Mouse (Mus musculus) kidney, postnatal 0 days (tissue): ENCODE measurements at regions not wholly inside any gene's neighbourhood (a gene's known extent, or its start where the extent isn't known, plus 50 kb on each side); places are given as distances from the start of the nearest gene placed in this dataset.

ENCODE experiments used
- ATAC-seq: fragments of 200-750 bp; cut with Nextera tagmentation; replicated peaks from 2 replicates; pipeline ENCODE4 v1.8.0; 2017; ENCODE audit warnings: low read depth, moderate number of reproducible peaks, moderate TSS enrichment, moderate library complexity; ENCODE audit not compliant: low FRiP score
- DNase-seq: peaks from one replicate; pipeline ENCODE4 v3.0.0-alpha.2; 2016; ENCODE audit warnings: low spot score
- H3K27ac ChIP-seq: fragments of 300-500 bp; sonication (generic); 2 replicates; pipeline ENCODE4 v1.5.1; 2014; ENCODE audit warnings: mild to moderate bottlenecking
- H3K27me3 ChIP-seq: fragments of 300-500 bp; sonication (generic); 2 replicates; pipeline ENCODE4 v1.6.1; 2014; ENCODE audit warnings: low read length, mixed read lengths; ENCODE audit not compliant: insufficient read depth
- H3K36me3 ChIP-seq: fragments of 300-500 bp; sonication (generic); 2 replicates; pipeline ENCODE4 v1.6.1; 2014; ENCODE audit warnings: low read length, mixed read lengths; ENCODE audit not compliant: insufficient read depth
- H3K4me1 ChIP-seq: fragments of 300-500 bp; sonication (generic); replicated peaks from 2 replicates; pipeline ENCODE4 v1.6.1; 2014; ENCODE audit warnings: antibody characterized with exemption, low read length, mixed read lengths; ENCODE audit not compliant: insufficient read depth
- H3K4me2 ChIP-seq: fragments of 300-500 bp; sonication (generic); 2 replicates; pipeline ENCODE4 v1.6.1; 2014; ENCODE audit warnings: mild to moderate bottlenecking, low read length, moderate library complexity, mixed read lengths
- H3K4me3 ChIP-seq: fragments of 300-500 bp; sonication (generic); replicated peaks from 2 replicates; pipeline ENCODE4 v1.5.1; 2014; ENCODE audit warnings: low read depth, low read length
- H3K9ac ChIP-seq: fragments of 300-500 bp; sonication (generic); 2 replicates; pipeline ENCODE4 v1.6.1; 2014; ENCODE audit warnings: low read depth, low read length
- H3K9me3 ChIP-seq: fragments of 300-500 bp; sonication (generic); replicated peaks from 2 replicates; pipeline ENCODE4 v1.6.1; 2016; ENCODE audit warnings: low read length, inconsistent platforms, mixed read lengths
- CTCF ChIP-seq: IDR thresholded peaks from 2 replicates; pipeline ENCODE4 v1.5.1; 2016; ENCODE audit warnings: antibody characterized with exemption, low read depth, mild to moderate bottlenecking, moderate library complexity
- WGBS: fragments of 180-500 bp; shearing (Covaris S2); extraction: QIAGEN DNeasy Blood & Tissue Kit; methylation state at CpG from one replicate; pipeline ENCODE4 v1.1.7; 2014; 5-methylcytosine and 5-hydroxymethylcytosine counted together

DNA sequence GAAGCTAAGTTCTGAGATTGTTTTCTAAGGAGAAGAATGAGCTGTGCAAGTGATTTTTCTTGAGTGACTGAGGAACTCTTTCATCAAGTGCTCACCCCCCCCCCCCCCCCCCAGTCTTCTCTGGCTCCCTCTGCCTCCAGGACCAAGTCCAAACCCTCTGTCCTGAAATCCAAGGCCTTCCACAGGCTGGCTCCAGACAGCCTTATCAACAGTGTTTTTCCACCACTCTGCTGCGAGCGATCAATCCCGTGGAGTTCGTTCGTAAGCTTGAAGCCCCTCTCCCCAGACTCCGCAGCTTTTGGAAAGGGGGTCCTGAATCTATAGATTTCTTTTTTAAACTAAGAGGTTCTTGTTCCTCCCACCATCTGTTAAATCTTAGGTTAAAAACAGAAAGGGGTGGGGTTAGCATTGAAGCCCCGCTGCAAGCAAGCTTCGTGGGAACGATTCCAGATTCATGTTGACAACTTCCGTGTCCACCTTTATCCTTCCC is 146.1 kb downstream of the Pah start:
- Histone ChIP-seq H3K4me1 (no peaks in the 10 kb centered on the region), H3K9ac (no peak overlapping the region), H3K36me3 (no peaks in the 10 kb centered on the region), H3K27ac (no peak overlapping the region), H3K4me3 (no peak overlapping the region), H3K9me3 (no peaks in the 10 kb centered on the region), H3K4me2 (no peak overlapping the region), H3K27me3 (no peaks in the 10 kb centered on the region)
- 79% methylated on average over 10 of the region's 10 CpGs for WGBS
- no peak for TF ChIP-seq CTCF
- DNase-seq = no peak
- no peak for ATAC-seq

DNA sequence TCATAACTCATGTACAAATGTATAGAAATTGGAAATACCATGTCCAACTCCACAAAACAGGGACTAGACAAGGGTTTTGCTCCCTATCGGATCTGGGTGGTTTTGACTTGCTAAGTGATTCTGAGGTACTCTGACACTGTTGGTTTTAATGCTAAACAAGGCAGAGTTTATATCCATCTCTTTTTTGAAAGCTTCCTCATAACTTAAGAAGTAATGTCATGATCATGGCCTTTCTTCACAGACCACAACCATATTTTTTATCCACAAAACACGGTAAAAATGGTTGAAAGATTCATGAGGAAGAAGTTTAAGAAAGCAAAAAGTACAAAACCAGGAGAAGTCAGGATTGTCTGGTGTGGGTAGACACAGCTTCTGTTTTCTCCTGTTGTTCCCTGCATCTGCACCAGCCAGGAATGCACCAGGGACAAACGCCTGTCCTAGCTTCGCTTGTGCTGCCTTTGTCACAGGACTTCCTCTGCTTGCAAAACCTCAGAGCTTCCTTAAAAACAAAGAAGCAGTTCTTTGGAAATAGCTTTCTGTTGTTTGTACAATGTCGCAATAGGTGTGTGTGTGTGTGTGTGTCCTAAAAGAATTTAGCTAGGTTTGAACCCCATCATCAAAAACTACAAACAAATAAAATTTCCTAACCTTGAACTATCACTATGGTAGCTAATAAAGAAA is 153.3 kb downstream of the Pah start:
- WGBS = 75% methylated on average over 5 of the region's 5 CpGs
- no peak for TF ChIP-seq CTCF
- DNase-seq = no peak

DNA sequence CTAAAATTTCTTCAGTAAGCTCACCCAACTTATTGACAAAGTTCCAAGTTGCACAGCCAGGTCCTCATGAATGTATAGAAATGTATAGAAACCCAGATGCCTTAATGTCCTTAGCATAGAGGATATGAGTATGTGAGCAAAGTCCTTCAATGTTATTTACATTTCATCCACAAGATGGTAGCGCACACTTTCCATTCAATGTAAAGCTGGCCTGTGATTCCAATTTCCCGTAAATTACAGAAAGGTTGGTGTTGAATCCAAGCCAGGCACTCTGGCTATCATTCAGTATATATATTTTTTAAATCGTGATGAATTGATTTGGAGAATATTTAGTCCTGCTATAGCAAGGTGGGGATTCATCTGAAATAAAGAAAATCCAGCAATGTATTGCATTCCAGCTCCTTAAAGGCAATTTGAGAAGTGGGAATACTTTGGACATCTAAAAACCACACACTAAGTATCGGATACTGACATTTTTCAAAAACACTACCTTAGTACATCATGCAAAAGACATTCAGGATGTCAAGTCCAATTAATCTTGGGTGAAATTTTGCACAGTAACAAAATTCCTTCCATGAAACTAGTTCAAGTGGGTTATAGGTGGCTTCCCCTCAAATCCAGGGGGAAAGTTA is 154.6 kb downstream of the Pah start:
- 56% methylated on average over 4 of the region's 4 CpGs for WGBS
- ATAC-seq = no peak
- Histone ChIP-seq H3K4me1 (no peaks in the 10 kb centered on the region), H3K27ac (no peak overlapping the region), H3K9me3 (no peaks in the 10 kb centered on the region), H3K36me3 (no peaks in the 10 kb centered on the region), H3K27me3 (no peaks in the 10 kb centered on the region), H3K4me2 (no peak overlapping the region), H3K9ac (no peak overlapping the region), H3K4me3 (no peak overlapping the region)
- TF ChIP-seq CTCF = peak; percentile 67
- peak; percentile 44 for DNase-seq

More for the DNA sequence above, 153.3 kb downstream of the Pah start:
- H3K4me2 ChIP-seq = no peak overlapping the region
- no peaks in the 10 kb centered on the region for H3K9me3 ChIP-seq
- H3K27ac ChIP-seq = no peak overlapping the region
- no peak overlapping the region for H3K4me3 ChIP-seq
- H3K36me3 ChIP-seq = no peaks in the 10 kb centered on the region
- H3K9ac ChIP-seq = no peak overlapping the region
- H3K27me3 ChIP-seq = no peaks in the 10 kb centered on the region
- ATAC-seq = no peak
- no peaks in the 10 kb centered on the region for H3K4me1 ChIP-seq

DNA sequence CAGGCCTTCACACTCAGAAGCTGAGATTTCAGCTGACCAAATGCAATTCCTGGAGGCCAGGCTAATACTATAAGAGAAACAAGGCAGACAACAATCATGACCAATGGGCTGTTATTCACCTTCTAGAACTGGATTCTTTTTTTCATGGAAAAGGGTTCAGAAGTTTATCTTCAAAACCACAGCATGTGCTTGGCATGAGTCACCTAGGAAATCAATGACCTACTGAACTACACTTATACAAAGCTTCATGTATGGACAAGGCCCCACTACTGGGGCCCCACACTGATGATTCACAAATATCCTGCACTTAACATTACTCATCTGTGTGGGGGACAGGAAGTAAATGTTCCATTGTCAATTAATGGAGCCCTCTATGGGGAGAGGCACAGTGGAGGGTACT is 157.4 kb downstream of the Pah start:
- Histone ChIP-seq H3K9ac (no peak overlapping the region), H3K4me1 (no peaks in the 10 kb centered on the region), H3K36me3 (no peaks in the 10 kb centered on the region), H3K9me3 (no peaks in the 10 kb centered on the region), H3K4me2 (no peak overlapping the region), H3K4me3 (no peak overlapping the region), H3K27ac (no peak overlapping the region), H3K27me3 (no peaks in the 10 kb centered on the region)
- DNase-seq (no peak), ATAC-seq (no peak)
- TF ChIP-seq CTCF = no peak

DNA sequence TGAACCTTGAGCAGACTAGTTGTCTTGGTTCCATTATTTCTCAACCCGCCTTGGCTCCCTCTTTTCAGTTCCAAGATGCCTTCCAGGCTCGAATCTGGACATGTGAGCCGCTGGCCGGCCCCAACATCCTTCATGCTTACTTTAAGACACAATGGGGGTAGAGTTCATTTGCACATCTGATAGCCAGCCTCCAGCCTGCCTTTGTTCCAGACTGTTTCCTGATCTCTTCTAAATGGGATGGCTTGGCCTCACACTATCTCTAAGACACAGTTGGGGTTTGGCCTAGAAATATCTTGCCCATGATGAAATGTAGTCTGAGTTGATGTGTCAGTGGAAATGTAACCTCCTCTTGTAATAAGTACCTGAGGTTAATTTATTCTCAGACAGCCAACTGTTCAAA is 164.7 kb downstream of the Pah start:
- H3K4me1 ChIP-seq = no peaks in the 10 kb centered on the region
- ATAC-seq = no peak
- DNase-seq = no peak
- H3K27ac ChIP-seq = no peak overlapping the region
- WGBS = 84% methylated on average over 4 of the region's 4 CpGs
- H3K4me3 ChIP-seq = no peak overlapping the region
- H3K4me2 ChIP-seq = no peak overlapping the region
- H3K36me3 ChIP-seq = no peaks in the 10 kb centered on the region
- no peak overlapping the region for H3K9ac ChIP-seq
- TF ChIP-seq CTCF = no peak
- no peaks in the 10 kb centered on the region for H3K9me3 ChIP-seq
- H3K27me3 ChIP-seq = no peaks in the 10 kb centered on the region

DNA sequence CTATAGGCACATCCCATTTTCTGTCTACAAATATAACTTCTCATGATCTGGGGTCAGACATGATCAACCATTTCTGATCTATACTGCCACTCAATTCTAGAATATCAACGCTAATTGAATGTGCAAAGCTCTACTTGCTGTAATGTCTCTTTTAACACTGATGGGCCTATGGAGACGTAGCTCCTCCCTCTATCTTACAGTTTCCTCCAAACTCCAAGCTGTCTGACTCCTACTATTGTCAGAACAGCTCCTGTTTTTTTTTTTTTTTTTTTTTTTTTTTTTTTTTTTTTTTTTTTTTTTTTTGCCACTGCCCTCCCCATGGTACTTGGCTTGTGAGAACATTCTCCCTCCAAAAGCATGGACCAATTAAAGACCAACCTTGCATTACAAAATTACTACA is 165.2 kb downstream of the Pah start:
- H3K36me3 ChIP-seq = no peaks in the 10 kb centered on the region
- 87% methylated on average over 2 of the region's 2 CpGs for WGBS
- no peak for DNase-seq
- TF ChIP-seq CTCF = no peak
- H3K27ac ChIP-seq = no peak overlapping the region
- H3K9ac ChIP-seq = no peak overlapping the region
- H3K9me3 ChIP-seq = no peaks in the 10 kb centered on the region
- H3K4me3 ChIP-seq = no peak overlapping the region
- H3K27me3 ChIP-seq = no peaks in the 10 kb centered on the region
- no peak overlapping the region for H3K4me2 ChIP-seq
- no peak for ATAC-seq
- H3K4me1 ChIP-seq = no peaks in the 10 kb centered on the region
